Mouse (Mus musculus): ENCODE results near the gene Mgea5.
A peak's percentile ranks its signal among the peaks of the same experiment; 100 is the strongest.

Mgea5 gene

DNA sequence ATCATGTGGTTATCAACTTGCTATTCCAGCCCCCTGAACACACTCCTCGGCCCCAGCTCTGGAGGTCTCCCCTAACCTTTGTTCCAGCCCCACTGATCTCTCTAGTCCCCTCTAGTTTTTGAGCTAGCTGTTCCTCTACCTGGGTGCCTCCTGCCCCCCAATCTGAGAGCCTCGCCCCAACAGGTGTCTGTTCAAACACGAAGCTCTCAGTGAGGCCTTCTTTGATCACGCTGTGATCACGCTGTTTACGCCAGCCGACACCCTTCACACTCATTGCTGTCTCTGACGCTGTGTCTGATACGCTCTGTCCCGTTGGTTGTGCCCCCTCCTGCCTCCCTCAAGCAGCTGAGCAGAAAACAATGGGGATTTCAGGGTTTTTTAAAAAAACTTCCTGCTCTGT, 50.1 kb downstream of the Mgea5 start:
- no peak for DNase-seq (ENCODE audit: low read depth, low spot score)

DNA sequence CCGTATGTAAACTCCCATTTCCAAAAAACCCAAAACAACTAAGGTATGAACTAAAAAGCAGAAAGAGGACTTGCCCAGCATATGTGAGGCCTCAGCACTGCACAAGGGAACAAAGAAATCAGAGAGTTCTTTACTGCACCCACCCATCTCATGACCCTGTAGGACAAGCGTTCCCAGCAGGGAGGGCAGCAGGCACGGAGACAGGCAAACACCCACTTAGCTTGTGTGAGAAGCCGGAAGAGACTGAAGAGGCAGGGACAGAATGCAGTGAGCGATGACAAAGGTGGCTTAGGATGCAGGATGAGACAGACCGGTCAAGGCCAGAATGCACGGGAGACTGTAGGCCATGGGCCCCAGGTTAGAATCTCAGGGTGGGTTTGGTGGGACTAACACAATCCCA, 52.0 kb downstream of the Mgea5 start:
- no peak for DNase-seq (ENCODE audit: low read depth, low spot score)

DNA sequence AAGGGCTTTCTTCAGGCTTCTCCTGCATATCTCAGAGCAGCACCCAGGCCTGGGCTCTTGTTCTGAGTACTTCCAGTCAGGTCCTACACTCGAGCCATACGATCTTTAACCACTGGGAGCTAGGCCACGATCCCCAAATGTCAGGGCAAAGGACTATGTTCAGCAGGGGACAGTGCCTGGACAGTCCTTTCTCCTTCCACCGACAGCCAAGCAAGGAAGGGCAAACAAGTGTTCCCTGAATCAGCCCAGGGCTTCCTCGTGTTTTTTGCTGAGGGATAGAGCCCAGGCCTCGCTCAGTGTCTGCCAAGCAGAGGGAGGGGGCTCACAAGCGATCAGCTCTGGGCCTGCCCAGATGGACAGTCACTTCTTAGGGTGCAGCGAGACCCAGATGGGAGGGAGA, 53.6 kb downstream of the Mgea5 start:
- DNase-seq (ENCODE audit: low read depth, low spot score), result no peak

DNA sequence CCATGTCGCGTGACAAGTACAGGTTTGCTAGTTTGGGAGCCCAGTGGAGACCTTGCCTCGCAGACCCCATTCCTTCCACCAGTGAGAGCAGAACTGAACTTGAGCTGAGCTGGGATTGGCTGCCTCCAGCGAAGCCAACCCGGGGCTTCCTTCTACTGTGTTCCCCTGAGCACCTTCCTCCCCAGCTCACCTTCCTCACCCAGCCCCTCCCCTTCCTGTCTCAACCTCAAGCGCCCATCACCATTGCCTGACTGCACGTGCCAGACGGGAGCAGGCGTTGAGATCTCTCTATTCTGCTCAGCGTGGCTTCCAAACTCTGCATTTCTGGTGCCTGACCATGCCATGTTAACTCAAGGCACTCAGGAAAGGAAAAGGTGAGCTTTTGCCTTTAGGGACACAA, 56.4 kb downstream of the Mgea5 start:
- DNase-seq (ENCODE audit: low read depth, low spot score), result no peak

DNA sequence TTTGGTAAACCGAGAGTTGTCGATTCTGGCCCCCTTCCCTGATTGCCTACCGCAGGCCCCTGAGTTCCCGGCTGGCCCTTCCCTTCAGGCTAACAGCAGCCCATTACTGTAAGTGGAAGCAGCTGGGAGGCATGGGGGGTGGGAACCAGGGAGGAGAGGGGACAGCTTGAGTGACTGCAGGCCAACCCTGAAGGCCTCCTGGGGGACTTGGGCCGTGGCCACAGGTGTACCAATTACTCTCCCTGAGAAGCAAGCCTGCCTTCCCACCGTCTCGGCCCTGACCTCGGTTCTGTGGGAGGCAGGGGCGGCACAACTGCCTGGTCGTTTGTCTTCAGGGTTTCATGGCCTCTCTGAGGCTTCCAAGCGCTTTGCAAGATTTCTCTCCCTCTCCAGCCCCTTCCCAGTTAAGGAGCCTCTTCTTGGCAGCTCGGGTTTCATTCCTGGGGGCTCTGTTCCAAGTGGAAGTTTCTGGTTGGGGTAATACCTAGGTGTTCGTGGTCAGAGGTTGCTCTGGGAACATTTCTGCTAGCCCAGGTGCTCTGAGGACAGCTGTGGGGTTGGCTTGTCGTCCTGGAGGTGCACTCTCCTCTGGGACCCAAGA, 57.9 kb downstream of the Mgea5 start:
- no peak for DNase-seq (ENCODE audit: low read depth, low spot score)

DNA sequence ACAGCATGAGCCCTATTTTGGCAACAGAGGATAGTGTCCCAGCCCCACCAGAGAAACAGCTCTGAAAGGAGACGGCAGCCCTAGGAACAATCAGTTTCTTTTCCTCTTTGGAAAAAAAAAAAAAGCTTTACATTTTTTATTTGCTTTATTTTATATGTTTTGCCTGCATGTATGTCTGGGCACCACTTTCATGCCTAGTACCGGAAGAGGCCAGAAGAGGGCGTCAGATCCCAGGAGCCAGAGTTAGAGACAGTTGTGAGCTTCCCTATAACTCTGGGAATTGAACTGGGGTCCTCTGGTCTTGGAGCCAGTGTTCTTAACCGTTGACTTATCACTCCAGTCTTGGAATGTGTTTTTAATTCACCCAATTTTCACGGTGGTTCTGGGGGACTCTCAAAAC, 61.4 kb downstream of the Mgea5 start:
- no peak for DNase-seq (ENCODE audit: low read depth, low spot score)

DNA sequence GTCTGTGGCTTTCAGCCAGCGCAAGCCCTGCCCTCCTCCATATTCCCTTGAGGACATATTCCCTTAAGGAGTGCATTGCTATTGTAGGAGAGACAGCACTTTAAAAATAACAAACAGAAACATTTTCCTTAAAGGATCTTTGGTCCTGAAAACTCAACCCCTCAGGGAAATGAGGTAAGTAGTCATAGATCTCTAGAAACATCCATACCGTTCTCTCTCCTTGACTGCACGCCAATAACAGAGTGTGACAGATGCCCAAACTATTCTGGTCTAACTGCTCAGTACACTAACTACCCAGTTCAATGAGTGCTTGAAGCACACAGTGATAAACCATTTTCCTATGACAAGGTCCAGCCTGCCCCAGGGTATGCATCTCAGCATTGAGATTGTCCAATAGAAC, 65.4 kb downstream of the Mgea5 start:
- DNase-seq (ENCODE audit: low read depth, low spot score), result no peak

DNA sequence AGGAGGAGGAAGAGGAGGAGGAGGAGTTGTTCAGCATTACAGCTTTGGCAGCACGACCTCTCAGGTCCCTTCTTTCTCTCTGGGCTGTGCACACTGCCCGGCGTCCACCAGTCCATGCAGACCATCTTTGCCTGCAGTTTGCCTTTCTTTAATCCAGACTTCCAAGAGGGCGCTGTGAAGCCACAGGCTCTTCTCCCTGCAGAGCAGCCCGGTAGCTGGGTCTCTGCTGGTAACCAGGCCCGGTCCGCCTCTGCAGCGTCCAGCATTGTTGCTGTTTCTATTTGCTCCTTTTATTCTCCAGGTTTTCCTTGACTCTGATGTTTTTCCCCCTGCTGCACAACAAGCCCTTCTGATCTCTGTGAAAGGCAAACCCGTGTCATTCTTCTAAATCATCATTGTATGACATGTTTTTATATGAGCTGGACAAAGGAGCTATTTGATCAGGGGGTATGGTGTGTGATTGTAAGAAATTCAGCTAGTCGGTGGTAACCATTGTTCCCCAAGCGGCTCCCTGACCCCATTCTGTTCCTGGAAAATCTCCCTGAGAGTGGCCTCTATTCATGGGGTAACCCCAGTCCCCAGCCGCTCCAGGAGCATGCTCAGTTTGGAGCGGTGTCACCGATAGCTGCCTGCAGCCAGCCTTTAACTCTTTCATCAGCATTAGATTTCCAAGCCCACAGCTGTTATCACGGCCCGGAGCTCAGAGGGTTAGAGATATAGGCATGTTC, 66.0 kb downstream of the Mgea5 start:
- DNase-seq (ENCODE audit: low read depth, low spot score), result peak; percentile 44

DNA sequence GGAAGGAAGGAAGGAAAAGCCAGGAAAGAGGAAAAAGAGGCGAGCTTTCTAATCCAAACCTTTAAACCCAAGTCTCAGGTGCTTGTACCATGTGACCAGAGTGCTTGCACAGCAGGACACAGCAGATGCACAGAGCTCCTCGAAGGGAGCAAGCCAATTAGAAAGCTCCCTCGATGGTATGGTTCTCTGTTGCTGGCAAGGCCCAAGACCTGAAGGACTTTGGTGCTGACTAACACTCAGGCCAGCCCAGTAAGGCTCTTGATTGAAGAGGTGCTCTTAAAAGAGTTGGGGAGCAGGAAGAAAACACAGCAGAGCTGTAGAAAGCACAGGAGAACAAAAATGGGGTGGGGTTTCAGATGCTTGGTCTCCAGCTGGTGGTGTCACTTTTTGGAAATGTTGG, 74.9 kb downstream of the Mgea5 start:
- DNase-seq (ENCODE audit: low read depth, low spot score), result no peak

Data from mesoderm, embryonic 11.5 days (tissue).